Mouse (Mus musculus): ENCODE measurements around the gene Rps6. TPM values are rescaled to one million over a fixed set of nuclear protein-coding genes. Genes with fewer than 3 reads are reported as not detected.
"Not testable (repeated sequence)": the region's sequence is repeated elsewhere in the genome, so short reads cannot be mapped to it uniquely, and the experiment has no call there.

Gene Rps6
- polyA plus RNA-seq, 1 experiment from 2014 or later: 374 TPM

- no peak overlapping the region for H3K9ac ChIP-seq
- H3K4me1 ChIP-seq (replicated peaks): no peaks in the 10 kb centered on the region
- ATAC-seq (ENCODE audit: low FRiP score, low read depth): no peak
- H3K36me3 ChIP-seq: peaks cover 42% of the 10 kb centered on the region
- no peak overlapping the region for H3K4me3 ChIP-seq
- WGBS: 95% methylated on average over 3 of the region's 3 CpGs
- no peak overlapping the region for H3K4me2 ChIP-seq
- no peaks in the 10 kb centered on the region for H3K27me3 ChIP-seq
- H3K9me3 ChIP-seq: no peaks in the 10 kb centered on the region
- H3K27ac ChIP-seq (replicated peaks): no peak overlapping the region
Observed at GRCm38 (mm10) chr4:86845384-86845783, 11.8 kb downstream of the Rps6 start.

GRCm38 (mm10) chr4:86841141-86841540 lies 16.1 kb downstream of the Rps6 start:
- not testable (repeated sequence) for H3K9ac ChIP-seq; H3K27ac ChIP-seq (replicated peaks); ATAC-seq (ENCODE audit: low FRiP score, low read depth); H3K27me3 ChIP-seq; H3K9me3 ChIP-seq; H3K4me1 ChIP-seq (replicated peaks); H3K4me3 ChIP-seq; H3K4me2 ChIP-seq
- 95% methylated on average over 2 of the region's 2 CpGs for WGBS
- H3K36me3 ChIP-seq: peaks cover 51% of the 10 kb centered on the region

- ATAC-seq (ENCODE audit: low FRiP score, low read depth): no peak
- Histone ChIP-seq H3K27me3 (no peaks in the 10 kb centered on the region), H3K4me1 (replicated peaks) (no peaks in the 10 kb centered on the region), H3K9me3 (no peaks in the 10 kb centered on the region), H3K36me3 (peaks cover 37% of the 10 kb centered on the region), H3K4me3 (no peak overlapping the region), H3K27ac (replicated peaks) (no peak overlapping the region), H3K4me2 (no peak overlapping the region), H3K9ac (no peak overlapping the region)
- 92% methylated on average over 2 of the region's 2 CpGs for WGBS
Observed at GRCm38 (mm10) chr4:86831896-86832295, 25.3 kb downstream of the Rps6 start.

GRCm38 (mm10) chr4:86825143-86825542 lies 32.1 kb downstream of the Rps6 start:
- WGBS: 90% methylated on average over 7 of the region's 7 CpGs
- Histone ChIP-seq H3K9me3 (no peaks in the 10 kb centered on the region), H3K27me3 (no peaks in the 10 kb centered on the region), H3K4me1 (replicated peaks) (no peaks in the 10 kb centered on the region), H3K27ac (replicated peaks) (no peak overlapping the region), H3K9ac (no peak overlapping the region), H3K4me2 (no peak overlapping the region), H3K36me3 (peaks cover 45% of the 10 kb centered on the region), H3K4me3 (no peak overlapping the region)
- no peak for ATAC-seq (ENCODE audit: low FRiP score, low read depth)

- Histone ChIP-seq H3K27me3 (no peaks in the 10 kb centered on the region), H3K36me3 (peaks cover 33% of the 10 kb centered on the region), H3K9me3 (no peaks in the 10 kb centered on the region), H3K4me2 (no peak overlapping the region), H3K9ac (no peak overlapping the region), H3K4me3 (no peak overlapping the region), H3K27ac (replicated peaks) (no peak overlapping the region), H3K4me1 (replicated peaks) (no peaks in the 10 kb centered on the region)
- 84% methylated on average over 2 of the region's 2 CpGs for WGBS
- no peak for ATAC-seq (ENCODE audit: low FRiP score, low read depth)
Observed at GRCm38 (mm10) chr4:86823169-86823568, 34.0 kb downstream of the Rps6 start.

GRCm38 (mm10) chr4:86814850-86815249 lies 42.4 kb downstream of the Rps6 start:
- no peak overlapping the region for H3K27ac ChIP-seq (replicated peaks)
- H3K4me1 ChIP-seq (replicated peaks): no peaks in the 10 kb centered on the region
- no peak for ATAC-seq (ENCODE audit: low FRiP score, low read depth)
- no peaks in the 10 kb centered on the region for H3K9me3 ChIP-seq
- 90% methylated on average over 3 of the region's 3 CpGs for WGBS
- H3K4me2 ChIP-seq: no peak overlapping the region
- 0 out of 2 replicates have a peak, but pooled peaks cover 13% of the 10 kb centered on the region for H3K36me3 ChIP-seq
- no peak overlapping the region for H3K4me3 ChIP-seq
- no peaks in the 10 kb centered on the region for H3K27me3 ChIP-seq
- H3K9ac ChIP-seq: no peak overlapping the region

- no peak overlapping the region for H3K27ac ChIP-seq (replicated peaks)
- 57% methylated on average over 2 of the region's 2 CpGs for WGBS
- H3K4me2 ChIP-seq: no peak overlapping the region
- ATAC-seq (ENCODE audit: low FRiP score, low read depth): no peak
- H3K4me1 ChIP-seq (replicated peaks): no peaks in the 10 kb centered on the region
- no peaks in the 10 kb centered on the region for H3K27me3 ChIP-seq
- 0 out of 2 replicates have a peak, but pooled peaks cover 15% of the 10 kb centered on the region for H3K36me3 ChIP-seq
- H3K4me3 ChIP-seq: no peak overlapping the region
- no peak overlapping the region for H3K9ac ChIP-seq
- no peaks in the 10 kb centered on the region for H3K9me3 ChIP-seq
Observed at GRCm38 (mm10) chr4:86810604-86811003, 46.6 kb downstream of the Rps6 start.

Other genes starting within 250 kb of the Rps6 start
- gene Haus6, start 245.4 kb downstream of the Rps6 start, polyA plus RNA-seq (2015; fragmentation: Nextera tagmentation; extraction: Ambion mirVana): 6.5 and 7.5 TPM in 2 replicates
- 48.3 and 51.9 TPM in 2 replicates for gene Plin2, start 187.4 kb downstream of the Rps6 start, polyA plus RNA-seq (2015; fragmentation: Nextera tagmentation; extraction: Ambion mirVana)
- 3.1 and 3.4 TPM in 2 replicates for gene Dennd4c, start 108.9 kb downstream of the Rps6 start, polyA plus RNA-seq (2015; fragmentation: Nextera tagmentation; extraction: Ambion mirVana)
- 18.0 and 20.2 TPM in 2 replicates for gene Acer2, start 17.0 kb upstream of the Rps6 start, polyA plus RNA-seq (2015; fragmentation: Nextera tagmentation; extraction: Ambion mirVana)

Data from hindbrain, embryonic 15.5 days (tissue).